Mouse (Mus musculus): ENCODE data around the gene Elf5.
A peak's percentile ranks its signal among the peaks of the same experiment; 100 is the strongest.

The Elf5 gene

DNA sequence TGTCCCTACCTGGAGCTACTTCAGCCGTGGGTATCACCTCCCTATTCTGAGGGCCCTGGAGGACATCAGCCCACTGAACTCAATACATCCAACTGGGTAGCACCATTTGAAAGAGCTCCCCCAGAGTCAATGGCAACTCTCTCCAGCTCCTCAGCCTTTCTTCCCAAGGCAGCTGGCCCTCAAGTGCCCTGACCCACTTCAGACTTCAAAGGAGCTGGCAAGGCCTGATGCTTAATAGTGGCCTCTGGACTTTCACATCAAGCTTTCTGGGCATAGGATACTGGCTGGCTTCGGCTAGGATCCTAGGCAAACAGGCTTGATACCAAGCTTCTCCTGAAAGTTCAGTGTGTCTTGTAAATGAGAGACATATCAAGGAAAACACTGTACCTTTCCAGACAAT lies 23.6 kb downstream of the Elf5 start:
- peak in 1 of 2 experiments; percentile 27 for DNase-seq (ENCODE audit: low spot score in 2 of 2)

DNA sequence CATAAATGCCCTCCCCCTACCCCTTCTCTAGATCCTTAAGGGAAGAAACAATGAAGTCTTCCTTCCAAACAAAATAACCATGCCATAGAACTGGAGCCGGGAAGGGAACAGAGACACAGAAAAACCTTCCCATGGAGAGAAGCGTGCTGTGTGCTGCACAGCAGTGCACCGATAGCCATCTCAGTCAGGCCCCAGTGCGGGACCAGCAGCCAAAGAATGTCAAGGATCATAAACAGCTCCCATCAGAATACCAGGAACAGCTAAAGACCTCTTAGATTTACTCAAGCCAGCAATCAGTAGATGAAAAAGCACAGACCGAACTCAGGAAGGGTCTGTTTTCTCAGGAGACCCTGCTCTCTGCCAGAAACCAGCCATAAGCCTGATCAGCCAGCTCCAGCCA lies 25.0 kb downstream of the Elf5 start:
- no peak for DNase-seq (ENCODE audit: low spot score in 2 of 2)

DNA sequence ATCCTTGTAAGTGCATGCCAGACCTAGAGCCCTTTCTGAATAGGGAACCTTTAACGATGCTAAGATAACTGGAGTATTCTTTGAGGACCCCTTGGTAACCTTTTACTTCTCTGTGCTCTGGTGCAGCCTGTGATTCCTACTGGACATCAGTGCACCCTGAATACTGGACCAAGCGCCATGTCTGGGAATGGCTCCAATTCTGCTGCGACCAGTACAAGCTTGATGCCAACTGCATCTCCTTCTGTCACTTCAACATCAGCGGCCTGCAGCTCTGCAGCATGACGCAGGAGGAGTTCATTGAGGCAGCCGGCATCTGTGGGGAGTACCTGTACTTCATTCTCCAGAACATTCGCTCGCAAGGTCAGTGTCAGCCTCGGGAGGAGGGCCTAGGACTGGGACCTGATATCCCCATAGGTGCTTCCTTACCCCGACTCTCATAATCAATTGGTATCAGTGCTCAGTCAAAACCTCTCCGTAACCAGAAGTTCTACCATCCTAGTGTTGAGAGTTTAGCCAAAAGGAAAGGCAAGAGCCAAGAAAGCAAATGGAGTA lies 27.7 kb downstream of the Elf5 start:
- no peak for DNase-seq (ENCODE audit: low spot score in 2 of 2)

DNA sequence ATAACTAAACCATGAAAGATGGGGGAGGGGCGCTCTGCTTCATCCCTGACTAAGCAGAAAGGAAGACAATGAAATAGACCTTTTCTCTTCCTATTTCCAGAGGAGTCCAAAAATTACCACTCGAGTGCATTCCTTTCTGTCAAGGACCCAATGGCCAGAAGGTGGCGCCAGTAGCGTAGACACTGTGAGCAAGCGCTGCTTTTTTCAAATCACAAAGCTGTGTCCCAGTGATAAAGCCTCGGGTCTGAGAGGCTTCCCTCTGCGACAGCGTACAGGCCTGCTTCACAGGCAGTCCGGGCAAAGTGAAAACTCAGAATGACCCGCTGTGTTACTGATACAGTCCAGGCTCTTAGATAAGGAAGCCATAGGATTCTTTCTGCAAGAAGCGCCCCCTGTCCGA lies 28.2 kb downstream of the Elf5 start:
- DNase-seq (ENCODE audit: low spot score in 2 of 2) = peak; percentile 70 to 85

DNA sequence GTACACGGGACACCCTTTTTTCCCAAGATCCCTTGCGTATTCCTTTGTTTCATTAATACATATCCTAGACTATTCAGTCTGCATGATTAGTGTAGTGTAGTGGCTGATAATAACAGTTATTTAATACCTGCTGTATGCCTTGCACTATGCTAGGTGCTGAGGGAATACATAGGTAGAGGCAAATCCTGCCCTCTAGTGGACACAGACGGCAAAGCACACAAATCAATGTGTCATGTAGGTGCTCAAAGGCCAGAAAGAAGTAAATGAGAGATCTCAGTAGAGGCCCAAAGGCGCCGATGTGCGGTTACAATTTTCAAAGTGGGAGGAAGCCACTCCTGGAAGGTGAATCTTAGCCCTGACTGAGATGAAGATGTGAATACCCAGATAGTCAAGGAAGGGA lies 34.3 kb downstream of the Elf5 start:
- peak; percentile 31 to 70 for DNase-seq (ENCODE audit: low spot score in 2 of 2)

DNA sequence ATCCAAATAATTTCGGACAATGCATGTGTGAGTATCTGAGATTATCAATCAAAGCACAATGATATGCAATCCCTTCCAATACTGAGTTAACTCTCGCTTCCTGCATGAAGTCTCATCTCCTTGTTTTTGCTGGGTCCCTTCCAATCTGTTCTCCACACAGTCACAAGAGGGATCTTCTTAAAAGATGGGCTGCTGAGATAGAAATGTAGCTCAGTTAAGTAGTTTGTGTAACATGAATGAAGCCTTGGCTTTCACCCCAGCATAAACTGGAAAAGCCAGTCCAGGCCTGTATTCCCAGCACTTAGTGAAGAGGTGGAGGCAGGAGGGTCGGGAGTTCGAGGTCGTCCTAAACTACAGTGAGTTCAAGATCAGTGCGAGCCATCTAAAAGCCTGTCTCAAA lies 34.8 kb downstream of the Elf5 start:
- DNase-seq (ENCODE audit: low spot score in 2 of 2) = no peak

DNA sequence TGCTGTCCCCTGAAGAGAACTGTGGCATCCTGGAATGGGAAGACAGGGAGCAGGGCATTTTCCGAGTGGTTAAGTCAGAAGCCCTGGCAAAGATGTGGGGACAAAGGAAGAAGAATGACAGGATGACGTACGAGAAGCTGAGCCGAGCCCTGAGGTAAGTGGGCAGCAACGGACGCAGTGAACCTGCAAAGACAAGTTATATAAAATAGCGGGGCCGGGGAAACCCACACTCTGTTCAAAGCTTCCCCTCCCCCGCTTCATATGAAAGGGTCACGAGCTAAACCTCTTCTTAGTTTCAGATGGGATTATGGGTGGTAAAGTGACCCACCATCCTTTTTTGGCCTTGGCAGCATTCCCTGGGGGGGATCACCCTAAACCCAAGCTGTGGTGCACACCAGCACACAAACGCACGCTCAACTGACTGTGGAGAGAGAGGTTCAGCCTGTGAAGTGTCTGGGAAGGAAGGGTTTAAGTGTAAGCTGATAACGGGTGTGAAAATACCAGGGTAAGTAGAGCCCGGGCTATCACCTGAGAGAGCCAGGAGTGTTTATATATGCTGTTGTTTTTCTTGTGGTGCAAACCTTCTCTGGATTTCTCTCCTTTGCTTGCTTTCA lies 37.6 kb downstream of the Elf5 start:
- DNase-seq (ENCODE audit: low spot score in 2 of 2) = no peak

DNA sequence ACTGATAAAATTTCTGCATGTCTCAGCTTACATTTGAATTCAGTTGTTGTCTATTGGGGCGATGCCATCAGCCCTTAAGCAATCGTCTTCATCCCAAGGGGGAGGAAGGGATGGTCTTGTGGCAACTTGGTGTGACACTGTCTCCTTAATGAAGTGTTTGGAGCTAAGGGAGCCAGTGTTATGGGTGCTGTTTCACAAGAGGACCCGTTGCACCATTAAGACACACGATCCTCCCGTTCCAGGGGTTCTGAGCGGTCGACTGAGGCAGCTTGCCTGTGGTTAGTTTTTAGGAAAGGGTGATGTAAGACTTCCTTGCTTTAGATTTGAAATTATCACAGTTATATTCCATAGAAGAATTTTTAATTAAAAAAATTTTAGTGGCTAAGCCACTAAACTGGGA lies 38.3 kb downstream of the Elf5 start:
- DNase-seq (ENCODE audit: low spot score in 2 of 2) = no peak

DNA sequence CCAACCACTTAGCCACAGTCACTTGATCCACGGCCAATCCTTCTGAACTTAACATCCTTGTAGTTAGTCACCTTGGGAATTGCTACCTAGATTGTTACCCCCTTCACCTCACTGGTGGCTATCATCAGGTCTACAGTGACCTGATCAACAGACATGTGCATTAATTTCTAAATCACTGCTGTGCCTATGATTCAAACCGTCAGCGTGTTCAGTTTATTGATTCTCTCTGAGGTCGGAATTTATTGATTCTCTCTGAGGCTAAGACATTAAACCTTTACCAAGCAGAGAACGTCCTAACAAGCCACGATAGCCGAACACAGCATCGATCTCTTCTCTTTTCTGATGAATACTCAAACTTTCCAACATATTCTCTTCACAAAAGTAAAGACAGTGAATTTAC lies 38.8 kb downstream of the Elf5 start:
- DNase-seq (ENCODE audit: low spot score in 2 of 2) = no peak

DNA sequence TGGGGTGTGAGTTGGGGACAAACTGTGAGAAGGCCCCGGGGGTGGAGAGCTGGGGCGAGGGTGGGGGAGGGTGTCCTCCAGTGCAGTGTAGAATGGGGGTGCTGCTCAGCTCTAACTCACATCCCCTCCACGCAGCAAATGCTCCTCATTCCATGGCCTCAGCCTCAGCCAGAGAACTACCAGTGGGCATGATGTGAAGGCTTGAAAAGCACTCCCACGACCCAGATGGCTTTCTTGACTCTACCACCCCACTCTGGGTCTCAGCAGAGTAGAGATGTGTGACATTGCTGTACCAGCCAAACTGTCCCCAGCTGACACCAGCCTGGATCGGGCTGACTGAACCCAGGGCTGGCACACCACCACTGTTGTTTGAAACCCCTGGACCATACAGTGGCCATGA lies 41.1 kb downstream of the Elf5 start:
- DNase-seq (ENCODE audit: low spot score in 2 of 2) = peak in 1 of 2 experiments; percentile 29

DNA sequence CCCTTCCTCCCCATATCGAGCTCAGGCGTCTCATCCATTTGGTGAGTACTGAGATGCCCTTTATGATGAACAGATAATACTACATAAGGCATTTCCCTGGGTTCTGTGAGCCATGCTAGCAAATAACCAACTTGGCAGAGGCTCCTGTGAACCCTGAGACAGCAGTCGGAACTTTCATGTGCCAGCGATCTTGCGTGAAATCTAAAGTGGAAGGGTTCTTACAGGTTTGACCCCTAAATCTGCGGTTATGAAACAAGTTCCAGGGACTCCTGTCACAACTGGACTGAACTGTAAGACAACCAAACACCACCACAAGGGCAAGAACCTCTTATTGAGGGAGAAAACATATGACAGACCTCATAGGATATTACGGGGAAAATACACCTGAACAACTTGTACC lies 44.3 kb downstream of the Elf5 start:
- DNase-seq (ENCODE audit: low spot score in 2 of 2) = no peak

DNA sequence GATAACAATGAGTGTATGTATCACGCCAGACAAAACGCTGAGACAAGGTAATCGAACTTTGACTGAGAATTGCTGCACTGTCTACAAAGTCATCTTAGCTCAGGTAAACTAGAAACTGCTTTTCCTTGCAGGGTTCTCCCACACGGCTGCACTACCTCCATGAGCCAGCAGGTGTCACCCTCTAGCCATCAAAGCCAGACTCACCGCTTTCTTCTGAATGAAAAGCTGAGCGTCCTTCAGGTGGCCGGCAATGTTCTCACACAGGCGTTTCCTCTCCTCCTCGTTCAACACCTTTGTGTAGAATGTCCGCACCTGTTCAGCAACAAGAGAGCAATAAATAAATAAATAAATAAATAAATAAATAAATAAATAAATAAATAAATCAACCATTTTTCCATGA lies 45.2 kb downstream of the Elf5 start:
- peak; percentile 88 to 91 for DNase-seq (ENCODE audit: low spot score in 2 of 2)

DNA sequence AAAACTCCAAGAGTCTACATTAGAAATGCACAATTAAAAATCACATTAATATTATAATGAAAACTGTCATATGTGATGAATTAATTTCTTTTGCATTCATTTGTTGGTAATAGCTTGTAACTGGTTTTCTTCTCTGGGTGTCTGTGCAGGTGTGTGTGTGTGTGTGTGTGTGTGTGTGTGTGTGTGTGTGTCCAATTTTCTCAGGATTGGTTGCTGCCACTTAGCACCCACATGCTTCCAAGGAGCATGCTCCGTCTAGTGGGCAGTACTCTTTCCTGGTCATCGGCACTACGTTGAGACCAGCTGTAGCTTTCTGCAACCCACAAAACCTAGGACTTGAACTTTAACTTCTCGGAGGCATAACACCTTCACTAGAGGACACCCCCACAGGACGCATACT lies 45.6 kb downstream of the Elf5 start:
- DNase-seq (ENCODE audit: low spot score in 2 of 2) = no peak

DNA sequence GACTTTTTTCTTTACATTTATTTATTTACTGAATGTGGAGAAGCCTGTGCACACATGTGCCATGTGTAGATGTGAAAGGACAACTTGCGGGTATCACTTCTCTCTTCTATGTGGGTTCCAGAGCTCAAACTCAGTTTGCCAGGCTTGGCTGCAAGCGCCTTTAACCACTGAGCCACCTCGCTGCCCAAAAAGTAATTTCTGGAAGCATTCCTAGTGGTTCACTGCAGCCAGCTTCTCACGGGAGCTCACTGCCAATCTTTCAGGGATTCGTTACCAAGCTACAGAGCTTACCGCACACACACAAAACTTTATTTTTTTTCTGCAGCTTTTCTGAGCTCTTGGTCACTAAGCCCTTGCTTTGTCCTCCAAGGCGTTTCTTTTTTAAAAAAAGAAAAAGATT lies 46.1 kb downstream of the Elf5 start:
- peak in 1 of 2 experiments; percentile 36 for DNase-seq (ENCODE audit: low spot score in 2 of 2)

DNA sequence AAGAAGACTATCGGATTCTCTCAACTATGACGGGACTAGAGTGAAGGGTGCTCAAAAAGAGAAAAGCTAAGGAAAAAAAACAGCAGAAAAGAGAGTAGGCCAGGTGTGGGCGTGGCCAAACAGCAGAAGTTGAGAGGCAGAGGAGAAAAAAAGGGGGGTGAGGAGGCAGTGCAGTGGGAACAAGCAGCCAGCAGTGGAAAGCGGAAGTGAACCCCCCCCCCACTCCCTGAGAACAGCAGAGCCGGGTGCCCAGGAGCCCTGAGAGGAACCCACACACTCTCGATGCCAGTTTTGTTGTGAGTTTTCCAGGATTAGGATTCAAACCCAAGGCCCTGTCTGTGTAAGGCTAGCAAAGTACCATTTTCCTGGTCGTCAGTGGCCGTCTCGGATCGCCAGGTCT lies 47.6 kb downstream of the Elf5 start:
- DNase-seq (ENCODE audit: low spot score in 2 of 2) = no peak

DNA sequence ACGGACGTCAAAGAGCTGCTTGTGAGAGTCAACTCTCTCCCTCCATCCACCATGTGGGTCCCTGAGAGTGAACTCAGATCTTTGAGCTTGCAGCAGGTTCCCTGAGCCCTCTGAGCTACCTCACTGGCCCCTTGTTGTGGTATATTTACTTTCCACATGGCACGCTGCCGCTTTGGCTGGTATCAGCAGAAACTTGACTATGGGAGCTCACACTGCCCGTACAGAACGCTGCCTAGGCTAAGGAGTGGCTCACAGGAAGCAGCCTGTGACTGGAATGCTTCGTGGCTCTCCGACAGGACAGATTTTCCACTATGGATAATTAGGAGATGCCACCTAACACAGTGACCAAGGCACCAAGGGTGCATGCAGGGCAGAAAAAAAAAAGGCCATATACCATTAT lies 49.7 kb downstream of the Elf5 start:
- no peak for DNase-seq (ENCODE audit: low spot score in 2 of 2)

DNA sequence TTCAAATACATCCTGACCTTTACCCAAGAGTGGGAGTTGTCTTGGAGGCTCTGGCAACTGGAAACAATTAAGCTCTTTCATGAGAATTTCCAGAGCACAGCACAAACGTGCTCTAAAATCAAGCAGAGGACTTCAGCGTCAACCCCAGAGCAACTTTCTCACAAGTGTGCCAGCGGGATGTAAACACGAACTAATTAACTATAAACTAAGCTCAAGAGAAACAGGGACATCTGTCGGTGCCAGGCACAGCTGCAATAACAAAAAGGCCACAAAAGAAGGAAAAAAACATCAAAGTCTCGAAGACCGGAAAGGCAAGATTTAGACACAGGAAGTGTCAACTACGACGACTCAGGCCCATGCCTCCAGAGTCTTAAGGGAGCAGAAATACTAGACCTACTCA lies 50.3 kb downstream of the Elf5 start:
- no peak for DNase-seq (ENCODE audit: low spot score in 2 of 2)

DNA sequence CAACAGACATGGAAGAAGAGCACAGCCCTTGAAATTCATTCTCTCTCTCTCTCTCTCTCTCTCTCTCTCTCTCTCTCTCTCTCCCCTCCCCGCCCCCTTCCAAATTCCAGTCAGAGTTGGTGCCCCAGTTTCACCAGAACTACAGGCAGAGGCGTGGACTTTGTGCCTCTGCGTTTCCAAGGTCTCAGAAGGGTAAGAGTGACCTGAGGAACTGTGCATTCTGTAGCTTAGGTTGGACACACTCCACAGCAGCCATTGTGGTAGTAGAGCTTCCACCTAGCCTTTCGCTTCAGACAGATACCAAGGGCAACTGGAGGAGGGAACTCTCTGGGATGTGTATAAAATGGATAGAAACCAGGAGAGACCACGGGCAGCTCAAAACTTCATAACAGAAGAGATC lies 51.3 kb downstream of the Elf5 start:
- DNase-seq (ENCODE audit: low spot score in 2 of 2) = no peak

DNA sequence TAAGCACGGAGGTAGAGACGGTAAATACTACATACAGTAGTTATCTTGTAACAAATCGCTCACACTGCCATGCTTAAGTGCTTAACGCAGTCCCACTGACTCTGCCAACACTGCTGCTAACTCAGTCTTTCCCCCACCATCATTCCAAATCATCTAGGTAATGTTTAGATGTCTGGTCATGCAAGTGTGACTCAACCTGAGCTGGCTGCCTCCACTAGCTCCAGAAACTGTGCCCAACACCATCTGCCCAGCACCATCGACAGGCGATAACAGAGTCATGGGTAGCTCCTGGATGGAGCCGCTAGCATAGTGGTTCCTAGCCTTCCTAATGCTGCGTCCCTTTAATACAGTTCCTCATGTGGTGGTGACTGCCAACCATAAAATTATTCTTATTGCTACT lies 53.0 kb downstream of the Elf5 start:
- no peak for DNase-seq (ENCODE audit: low spot score in 2 of 2)

DNA sequence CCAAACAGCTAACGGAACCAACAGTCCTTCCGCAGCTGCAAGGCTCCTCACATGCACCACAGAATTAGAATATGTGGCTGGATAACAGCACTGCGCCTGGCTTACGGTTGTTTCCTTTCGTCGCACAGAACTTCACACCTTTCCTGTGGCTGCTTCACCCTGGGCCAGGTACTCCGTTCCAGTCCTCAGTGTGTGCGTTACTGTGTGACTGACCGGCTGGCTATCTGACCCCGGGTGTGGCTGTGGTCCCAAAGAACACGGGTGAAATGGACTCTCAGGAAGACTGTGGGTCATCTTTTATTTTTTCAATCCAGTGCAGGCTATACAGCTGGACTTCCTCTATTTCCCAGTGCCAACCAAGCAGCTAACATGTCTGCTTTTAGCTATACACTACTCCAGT lies 53.9 kb downstream of the Elf5 start:
- DNase-seq (ENCODE audit: low spot score in 2 of 2) = no peak

DNA sequence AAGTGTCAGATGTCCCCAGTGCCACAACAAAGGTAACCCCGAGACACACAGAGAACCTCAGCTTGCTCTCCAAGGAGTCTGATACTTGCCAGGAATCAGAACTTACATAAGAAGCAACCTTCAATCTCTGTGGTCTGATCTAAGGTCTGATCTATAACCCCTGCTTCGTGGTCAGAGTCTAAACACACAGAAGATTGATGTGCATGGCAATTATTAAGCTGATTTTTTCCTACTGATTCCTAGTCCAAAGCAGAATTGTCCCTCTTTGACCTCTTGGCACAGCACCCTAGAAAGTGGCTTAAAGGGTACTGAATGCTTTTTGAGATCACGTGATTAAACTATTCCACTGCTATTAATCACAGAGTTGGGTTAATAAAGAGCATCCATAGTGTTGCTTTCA lies 54.8 kb downstream of the Elf5 start:
- DNase-seq (ENCODE audit: low spot score in 2 of 2) = no peak

DNA sequence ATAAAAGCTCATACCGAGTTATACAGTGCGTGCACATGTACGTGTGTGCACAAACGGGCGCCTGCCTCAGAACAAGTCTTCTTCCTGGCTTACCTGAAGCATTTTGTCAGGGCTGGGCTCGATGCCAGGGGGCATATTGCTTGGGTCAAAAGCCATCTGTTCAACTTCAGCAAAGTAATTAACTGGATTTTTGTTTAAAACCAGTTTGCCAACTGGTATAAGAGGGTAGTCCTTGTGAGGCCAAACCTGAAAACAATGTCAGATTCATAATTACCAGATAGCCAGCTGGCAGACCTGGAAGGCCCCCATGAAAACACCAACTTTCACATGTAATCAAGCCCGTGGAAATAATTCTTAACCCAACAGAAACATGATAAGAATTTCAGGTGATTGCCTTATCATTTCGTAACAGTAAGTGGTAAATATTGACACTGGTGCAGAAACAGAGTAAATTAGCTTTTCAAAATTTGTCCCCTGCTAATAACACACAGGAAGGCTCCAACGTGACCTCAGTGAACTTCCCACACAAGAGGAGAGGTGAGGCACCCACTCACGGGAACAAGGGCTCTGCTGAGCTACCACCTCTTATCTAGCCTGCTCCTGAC lies 55.6 kb downstream of the Elf5 start:
- no peak for DNase-seq (ENCODE audit: low spot score in 2 of 2)

DNA sequence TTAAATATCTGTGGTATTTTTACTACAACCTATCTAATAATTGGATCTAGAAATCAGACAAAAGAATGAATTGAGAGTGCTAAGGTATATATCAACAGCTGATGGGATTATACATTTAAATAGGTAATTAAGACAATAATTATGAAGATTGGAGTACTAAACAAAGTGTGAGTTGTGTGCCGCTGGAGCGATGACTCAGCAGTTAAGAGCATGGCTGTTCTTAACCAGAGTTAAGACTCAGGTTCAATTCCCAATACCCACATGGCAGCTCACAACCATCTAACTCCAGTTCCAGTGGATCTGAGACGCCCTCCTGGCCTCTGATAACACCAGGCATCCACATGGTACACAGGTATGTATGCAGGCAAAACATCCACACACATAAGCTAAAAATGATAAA lies 61.9 kb downstream of the Elf5 start:
- DNase-seq (ENCODE audit: low spot score in 2 of 2) = no peak

DNA sequence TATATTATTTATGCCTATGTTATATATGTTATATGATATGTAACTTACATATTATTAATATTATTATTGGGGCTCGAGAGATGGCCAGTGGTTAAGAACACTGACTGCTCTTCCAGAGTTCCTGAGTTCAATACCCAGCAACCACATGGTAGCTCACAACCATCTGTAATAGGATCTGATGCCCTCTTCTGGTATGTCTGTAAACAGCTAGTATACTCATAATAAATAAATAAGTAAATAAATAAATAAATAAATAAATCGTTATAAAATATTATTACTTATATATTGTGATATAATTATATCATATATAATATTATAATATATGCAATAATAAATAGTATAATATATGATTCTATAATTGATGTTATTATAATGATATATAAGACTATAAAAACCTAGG lies 64.7 kb downstream of the Elf5 start:
- no peak for DNase-seq (ENCODE audit: low spot score in 2 of 2)

All from frontal cortex, postnatal 36 days (tissue).